Mouse (Mus musculus) lung, embryonic 16.5 days (tissue): ENCODE measurements around the gene Ndc80. TPM values are rescaled to one million over a fixed set of nuclear protein-coding genes. Genes with fewer than 3 reads are reported as not detected.
"Not testable (repeated sequence)": the region's sequence is repeated elsewhere in the genome, so short reads cannot be mapped to it uniquely, and the experiment has no call there.

Source experiments
- ATAC-seq: fragments of 200-750 bp; cut with Nextera tagmentation; 2 replicates; pipeline ENCODE4 v1.8.0; 2017; ENCODE audit warnings: low read depth, mild to moderate bottlenecking, moderate library complexity
- H3K27ac ChIP-seq: fragments of 300-500 bp; sonication (generic); 2 replicates; pipeline ENCODE4 v1.5.1; 2014; ENCODE audit warnings: mild to moderate bottlenecking, control low read depth, low read length
- H3K27me3 ChIP-seq: fragments of 300-500 bp; sonication (generic); 2 replicates; pipeline ENCODE4 v1.6.1; 2014; ENCODE audit warnings: low read depth, low read length, mixed read lengths; ENCODE audit not compliant: control insufficient read depth, insufficient read depth
- H3K36me3 ChIP-seq: fragments of 300-500 bp; sonication (generic); 2 replicates; pipeline ENCODE4 v1.6.1; 2014; ENCODE audit warnings: low read length; ENCODE audit not compliant: control insufficient read depth, insufficient read depth
- H3K4me1 ChIP-seq: fragments of 300-500 bp; sonication (generic); replicated peaks from 2 replicates; pipeline ENCODE4 v1.6.1; 2014; ENCODE audit warnings: low read length, mixed read lengths; ENCODE audit not compliant: control insufficient read depth, insufficient read depth
- H3K4me2 ChIP-seq: fragments of 300-500 bp; sonication (generic); 2 replicates; pipeline ENCODE4 v1.6.1; 2014; ENCODE audit warnings: low read depth, low read length, control low read depth
- H3K4me3 ChIP-seq: fragments of 300-500 bp; sonication (generic); 2 replicates; pipeline ENCODE4 v1.5.1; 2014; ENCODE audit warnings: mild to moderate bottlenecking, low read length, control low read depth
- H3K9ac ChIP-seq: fragments of 300-500 bp; sonication (generic); 2 replicates; pipeline ENCODE4 v1.6.1; 2014; ENCODE audit warnings: low read length, control low read depth
- H3K9me3 ChIP-seq: fragments of 300-500 bp; sonication (generic); 2 replicates; pipeline ENCODE4 v1.6.1; 2016; ENCODE audit warnings: low read length; ENCODE audit not compliant: control insufficient read depth
- WGBS: fragments of 180-500 bp; shearing (Covaris S2); extraction: QIAGEN DNeasy Blood & Tissue Kit; methylation state at CpG from one replicate; pipeline ENCODE4 v1.1.7; 2014; 5-methylcytosine and 5-hydroxymethylcytosine counted together
- polyA plus RNA-seq: library from polyadenylated mRNA; unstranded; fragments of >200 nt; fragmentation: Nextera tagmentation; extraction: Ambion mirVana; gene quantifications from 2 replicates; pipeline ENCODE4 v1.2.1, GENCODE M21; 2015

Ndc80 gene
- polyA plus RNA-seq, 1 experiment from 2014 or later: 59.5 TPM

GRCm38 (mm10) chr17:71471261-71471660 lies 55.4 kb downstream of the Ndc80 start:
- no peak overlapping the region for H3K9ac ChIP-seq
- WGBS: 69% methylated on average over 2 of the region's 2 CpGs
- peaks cover 10% of the 10 kb centered on the region for H3K4me1 ChIP-seq
- no peak for ATAC-seq
- H3K36me3 ChIP-seq: no peaks in the 10 kb centered on the region
- no peaks in the 10 kb centered on the region for H3K9me3 ChIP-seq
- no peaks in the 10 kb centered on the region for H3K27me3 ChIP-seq
- H3K4me3 ChIP-seq: no peak overlapping the region
- H3K27ac ChIP-seq: no peak overlapping the region
- no peak overlapping the region for H3K4me2 ChIP-seq

GRCm38 (mm10) chr17:71460312-71460711 lies 66.3 kb downstream of the Ndc80 start:
- H3K4me2 ChIP-seq: no peak overlapping the region
- H3K27me3 ChIP-seq: no peaks in the 10 kb centered on the region
- H3K27ac ChIP-seq: no peak overlapping the region
- H3K4me3 ChIP-seq: no peak overlapping the region
- H3K9ac ChIP-seq: no peak overlapping the region
- WGBS: 92% methylated on average over 3 of the region's 3 CpGs
- no peaks in the 10 kb centered on the region for H3K9me3 ChIP-seq
- ATAC-seq: no peak
- peaks cover 21% of the 10 kb centered on the region for H3K36me3 ChIP-seq
- H3K4me1 ChIP-seq: no peaks in the 10 kb centered on the region

- WGBS: 92% methylated on average over 2 of the region's 2 CpGs
- H3K36me3 ChIP-seq: peaks cover 21% of the 10 kb centered on the region
- no peaks in the 10 kb centered on the region for H3K9me3 ChIP-seq
- no peak within 1 kb of the TSS for H3K27ac ChIP-seq
- no peak within 1 kb of the TSS for H3K4me3 ChIP-seq
- no peak within 1 kb of the TSS for H3K4me2 ChIP-seq
- no peak within 1 kb of the TSS for H3K9ac ChIP-seq
- H3K4me1 ChIP-seq: no peaks in the 10 kb centered on the region
- no peak for ATAC-seq
- H3K27me3 ChIP-seq: no peaks in the 10 kb centered on the region
These were observed 66.8 kb downstream of the Ndc80 start, which contains the start of gene Gm4707 for GRCm38 (mm10) chr17:71459818-71460217. TSS of gene Gm4707 (minus strand) at chr17:71459918.

GRCm38 (mm10) chr17:71457361-71457760 lies 69.3 kb downstream of the Ndc80 start:
- peaks cover 14% of the 10 kb centered on the region for H3K36me3 ChIP-seq
- H3K4me1 ChIP-seq: not testable (repeated sequence)

More at GRCm38 (mm10) chr17:71457361-71457760, 69.3 kb downstream of the Ndc80 start:
- not testable (repeated sequence) for H3K27me3 ChIP-seq, H3K9ac ChIP-seq, H3K4me3 ChIP-seq, H3K4me2 ChIP-seq, ATAC-seq, H3K27ac ChIP-seq, H3K9me3 ChIP-seq
- WGBS: 93% methylated on average over 6 of the region's 6 CpGs

Other genes starting within 250 kb of the Ndc80 start
- 5.2 and 7.0 TPM in 2 replicates for gene Emilin2, start 214.9 kb downstream of the Ndc80 start, polyA plus RNA-seq
- gene Gm4707, start 66.9 kb downstream of the Ndc80 start, polyA plus RNA-seq: 3.0 and 3.8 TPM in 2 replicates
- 56.1 and 58.6 TPM in 2 replicates for gene Smchd1, start 51.5 kb downstream of the Ndc80 start, polyA plus RNA-seq
- gene Spdya, start 25.2 kb upstream of the Ndc80 start, polyA plus RNA-seq: 0.82 and 0.89 TPM in 2 replicates
- gene Wdr43, start 89.0 kb upstream of the Ndc80 start, polyA plus RNA-seq: 55.5 and 59.5 TPM in 2 replicates
- gene Togaram2, start 146.4 kb upstream of the Ndc80 start, polyA plus RNA-seq: 3.4 and 4.1 TPM in 2 replicates
- not detected in 2 replicates for gene Pcare, start 226.0 kb upstream of the Ndc80 start, polyA plus RNA-seq
- gene Clip4, start 241.6 kb upstream of the Ndc80 start, polyA plus RNA-seq: 6.0 and 6.9 TPM in 2 replicates